Mouse (Mus musculus) lung, postnatal 14 days (tissue): Measurements from ENCODE around the gene Uqcrc1.

Source experiments
- DNase-seq: peaks from one replicate; pipeline ENCODE4 v3.0.0; 2021

Gene Uqcrc1

DNA sequence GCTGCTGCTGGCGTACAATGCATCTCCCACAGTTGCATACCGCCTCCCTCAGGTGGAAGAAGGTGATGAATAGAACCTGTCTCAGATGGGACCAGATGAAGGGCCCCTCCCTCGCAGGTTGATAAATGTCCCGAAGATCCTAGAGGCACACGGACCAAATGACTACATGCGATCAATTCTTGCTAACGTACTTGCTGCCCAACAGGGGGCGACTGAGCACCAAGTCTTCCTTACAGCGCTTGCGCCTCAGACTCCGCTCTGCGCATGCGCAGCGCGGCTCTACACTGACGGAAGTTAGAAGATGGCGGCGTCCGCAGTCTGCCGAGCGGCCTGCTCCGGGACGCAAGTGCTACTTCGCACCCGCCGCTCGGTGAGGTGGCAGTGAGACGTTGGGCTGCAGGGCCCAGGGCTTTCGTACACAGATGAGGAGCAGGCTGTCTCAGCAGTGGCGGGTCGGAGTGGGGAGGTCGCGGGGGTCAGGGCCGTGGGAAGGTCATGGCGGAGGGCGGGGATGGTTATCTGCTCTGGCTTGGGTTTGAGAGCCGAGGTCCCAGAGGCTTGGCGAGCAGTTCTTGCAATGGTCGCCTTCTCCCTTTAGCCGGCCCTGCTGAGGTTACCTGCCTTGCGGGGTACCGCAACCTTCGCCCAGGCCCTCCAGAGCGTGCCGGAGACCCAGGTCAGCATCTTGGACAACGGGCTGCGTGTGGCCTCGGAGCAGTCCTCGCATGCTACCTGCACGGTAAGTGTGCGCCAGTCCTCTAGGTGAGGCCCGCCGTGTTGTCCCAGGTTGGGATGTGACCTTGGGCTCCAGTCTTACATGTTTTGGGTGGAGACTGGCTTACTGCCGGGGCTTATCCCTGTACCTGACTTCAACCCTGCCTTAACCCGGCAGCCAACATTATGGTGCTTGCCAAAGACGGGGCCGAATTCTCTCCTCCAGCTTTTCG is at the start of gene Uqcrc1:
Gene Uqcrc1, plus strand, starts transcription at position 216 of the 947 bp plus-strand sequence.
- DNase-seq = peak; percentile 97

GRCm38 (mm10) chr9:108912308-108912707 is 24.1 kb upstream of the Uqcrc1 start:
- DNase-seq = no peak

DNA sequence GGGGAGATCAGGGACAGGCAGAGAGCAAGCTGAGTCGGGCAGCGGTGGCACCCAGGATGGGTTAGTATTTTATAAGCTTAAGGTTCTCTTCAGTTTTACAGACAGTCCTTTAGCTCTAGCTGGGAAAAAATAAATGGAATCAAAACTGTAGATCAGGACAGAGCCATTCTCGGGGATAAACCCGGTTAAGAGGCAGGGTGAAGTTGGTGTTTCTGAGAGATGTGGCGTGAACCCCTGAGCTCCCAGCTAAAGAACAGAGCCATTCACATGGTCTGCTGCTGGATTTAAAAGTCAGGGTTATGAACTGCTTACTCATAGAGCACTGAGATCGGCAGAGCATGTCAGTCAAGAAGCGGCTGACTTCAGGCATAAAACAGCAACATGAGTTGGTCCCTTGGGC is 23.3 kb upstream of the Uqcrc1 start:
- DNase-seq = no peak

DNA sequence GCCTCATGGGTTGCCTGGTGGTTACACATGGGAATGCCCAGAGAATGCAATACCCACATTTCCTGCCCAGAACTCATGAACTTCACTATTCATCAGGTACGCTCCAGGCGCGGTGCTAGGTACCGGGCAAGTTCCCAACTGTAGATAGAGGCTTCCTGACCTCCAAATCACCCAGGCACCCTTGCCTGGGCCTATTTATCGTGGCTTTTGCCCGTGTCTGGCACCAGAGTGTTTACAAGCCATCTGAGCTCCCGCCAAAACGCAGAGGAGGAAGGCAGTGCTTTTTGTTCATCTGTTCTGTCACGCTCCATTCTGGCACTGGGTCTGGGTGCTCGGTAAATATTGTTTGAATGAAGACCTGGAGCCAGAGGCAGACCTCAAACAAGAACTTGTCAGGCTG is 22.8 kb upstream of the Uqcrc1 start:
- no peak for DNase-seq

DNA sequence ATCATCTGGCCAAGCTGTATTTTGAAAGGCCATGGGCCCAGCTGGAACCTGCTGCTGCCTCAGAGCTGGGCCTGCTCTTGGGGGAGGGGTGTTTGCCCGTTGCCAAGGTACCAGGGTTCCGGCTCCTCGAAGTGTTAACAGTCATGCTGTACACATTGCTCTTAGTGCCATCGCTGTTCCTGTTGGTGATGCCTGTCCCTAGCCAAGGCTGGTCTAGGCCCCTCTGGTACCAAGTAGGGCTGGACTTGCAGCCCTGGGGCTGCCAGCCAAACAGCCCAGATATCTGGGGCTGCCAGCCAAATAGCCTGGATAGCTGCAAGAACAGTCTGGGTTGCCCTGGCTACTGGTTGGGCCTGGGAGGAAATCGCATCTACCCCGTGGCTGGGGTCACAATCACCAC is 21.9 kb upstream of the Uqcrc1 start, which contains the start of gene Tmem89:
Gene Tmem89, plus strand, starts transcription at position 129 of the 400 bp plus-strand sequence.
- no peak for DNase-seq

- no peak for DNase-seq
These were observed 10.5 kb upstream of the Uqcrc1 start for GRCm38 (mm10) chr9:108925897-108926296.

GRCm38 (mm10) chr9:108928424-108928823 is 8.0 kb upstream of the Uqcrc1 start:
- DNase-seq = no peak

- no peak for DNase-seq
These were observed 442 bp upstream of the Uqcrc1 start for GRCm38 (mm10) chr9:108935991-108936390.

- no peak for DNase-seq
These were observed 8.7 kb downstream of the Uqcrc1 start for GRCm38 (mm10) chr9:108945111-108945510.

DNA sequence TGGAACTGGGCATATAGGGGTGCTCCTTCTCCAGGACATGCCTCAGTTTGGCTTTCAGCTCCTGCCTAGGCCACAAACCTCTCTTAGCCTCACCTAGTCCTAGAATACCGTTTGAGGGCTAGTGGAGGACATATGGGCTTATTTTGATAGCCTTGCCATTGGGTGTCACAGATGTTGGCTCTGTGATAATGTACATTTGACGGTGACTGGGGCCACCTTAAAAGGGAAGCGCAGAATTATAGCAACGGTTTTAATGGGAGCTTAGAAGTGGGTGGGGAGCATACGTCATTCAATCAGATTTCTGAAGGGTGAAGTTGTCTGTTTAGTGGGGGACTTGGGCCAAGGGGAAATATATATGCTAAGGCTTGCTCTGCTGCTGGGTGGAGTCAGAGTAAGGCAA is 9.2 kb downstream of the Uqcrc1 start:
- DNase-seq = no peak

GRCm38 (mm10) chr9:108949231-108949966 is 13.0 kb downstream of the Uqcrc1 start:
- peak; percentile 25 for DNase-seq

DNA sequence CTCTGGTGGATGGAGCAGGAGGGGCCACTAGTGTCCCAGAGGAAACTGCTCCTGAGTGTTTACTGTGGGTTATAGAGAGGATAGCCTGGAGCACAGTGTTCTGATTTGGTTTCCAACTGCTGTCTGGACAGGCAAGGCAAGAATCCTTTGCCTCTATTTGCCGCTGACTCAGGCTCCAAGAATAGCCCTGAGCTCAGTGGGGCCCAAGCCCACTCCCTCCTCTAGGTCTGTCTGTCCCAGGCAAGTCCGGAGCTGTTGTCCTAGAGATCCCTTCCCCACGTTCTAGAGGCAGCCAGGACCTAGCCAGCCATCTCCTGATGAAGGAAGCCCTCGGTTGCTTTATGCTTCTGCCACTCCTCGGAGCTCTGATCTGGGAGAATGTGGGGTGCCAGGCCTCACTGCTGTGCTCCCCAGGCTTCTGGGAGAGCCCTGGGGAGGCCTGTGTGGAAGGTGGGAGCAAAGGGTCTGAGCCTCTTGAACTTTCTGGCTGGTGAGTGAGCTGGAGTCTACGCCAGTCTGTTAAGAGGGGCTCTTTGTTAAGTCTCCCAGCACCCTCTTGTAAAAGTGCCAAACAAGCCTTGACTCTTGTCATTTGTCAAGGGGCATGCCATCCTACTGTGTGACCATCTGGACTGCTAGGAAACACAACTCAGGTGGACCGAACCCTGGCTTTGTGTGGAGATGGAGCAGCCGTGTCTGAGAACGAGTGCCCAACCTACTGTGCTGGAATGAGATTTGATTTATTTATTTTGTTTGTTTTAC is 13.7 kb downstream of the Uqcrc1 start:
- no peak for DNase-seq

DNA sequence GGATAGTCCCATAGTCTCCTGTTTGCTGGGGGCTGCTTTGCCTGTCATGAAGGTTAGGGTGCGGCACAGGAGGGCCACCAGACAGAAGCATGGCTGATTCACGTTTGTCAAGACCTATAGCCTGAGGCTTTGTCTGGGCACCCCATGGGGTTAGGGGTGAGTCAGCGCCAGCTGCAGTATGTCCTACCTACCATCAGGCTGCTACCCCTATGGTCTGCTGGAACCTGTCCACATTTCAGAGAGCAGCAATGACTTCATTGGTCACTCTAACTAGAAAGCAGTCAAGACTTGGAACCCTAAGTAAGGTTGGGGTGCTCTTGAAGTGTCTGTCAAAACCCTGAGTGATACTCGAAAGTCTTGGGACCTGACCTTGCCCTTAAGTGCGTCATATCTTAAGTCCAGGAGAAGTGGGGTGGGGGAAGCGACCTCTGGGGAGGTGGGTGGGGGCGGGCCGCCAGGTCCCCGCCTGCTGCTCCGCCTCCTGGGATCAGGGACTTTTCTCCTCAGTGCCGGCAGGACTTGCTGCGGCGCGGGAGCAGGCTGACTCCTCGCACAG is 16.7 kb downstream of the Uqcrc1 start, which contains the start of gene Col7a1:
Gene Col7a1, plus strand, starts transcription at position 506 of the 556 bp plus-strand sequence.
- no peak for DNase-seq

DNA sequence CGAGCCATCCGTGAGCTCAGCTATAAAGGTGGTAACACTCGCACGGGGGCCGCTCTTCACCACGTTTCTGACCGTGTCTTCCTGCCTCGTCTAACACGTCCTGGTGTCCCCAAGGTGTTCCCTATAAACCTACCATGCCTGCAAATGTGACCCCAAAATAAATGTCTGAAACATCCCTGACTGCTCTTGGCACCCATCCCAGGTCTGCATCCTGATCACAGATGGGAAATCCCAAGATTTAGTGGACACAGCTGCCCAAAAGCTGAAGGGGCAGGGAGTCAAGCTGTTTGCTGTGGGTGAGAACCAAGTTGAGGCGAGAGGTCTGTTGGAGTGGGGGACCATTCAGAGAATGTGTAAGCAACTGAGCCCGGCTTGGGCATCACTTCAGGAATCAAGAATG is 18.8 kb downstream of the Uqcrc1 start:
- no peak for DNase-seq

- no peak for DNase-seq
These were observed 19.4 kb downstream of the Uqcrc1 start for GRCm38 (mm10) chr9:108955846-108956245.

- no peak for DNase-seq
These were observed 27.1 kb downstream of the Uqcrc1 start for GRCm38 (mm10) chr9:108963577-108963976.

- no peak for DNase-seq
These were observed 27.9 kb downstream of the Uqcrc1 start for GRCm38 (mm10) chr9:108964338-108964737.

DNA sequence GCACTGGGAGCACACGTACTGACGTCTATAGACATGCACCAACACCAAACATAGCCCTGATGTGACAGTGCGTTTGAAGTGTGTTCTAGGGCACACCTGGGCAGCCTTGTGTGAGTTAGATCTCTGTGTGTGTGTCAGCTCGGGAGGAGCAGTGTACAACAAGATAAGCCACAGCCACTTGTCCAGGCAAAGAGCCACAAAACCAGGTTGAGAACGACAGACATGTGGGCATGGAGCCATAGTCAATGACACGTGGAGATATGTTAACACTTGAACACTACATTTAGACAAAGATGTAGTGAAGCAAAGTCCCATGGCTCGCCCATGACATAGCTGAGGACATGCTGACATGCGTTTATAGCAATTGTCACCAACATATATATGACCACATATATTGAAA is 34.2 kb downstream of the Uqcrc1 start:
- DNase-seq = no peak

DNA sequence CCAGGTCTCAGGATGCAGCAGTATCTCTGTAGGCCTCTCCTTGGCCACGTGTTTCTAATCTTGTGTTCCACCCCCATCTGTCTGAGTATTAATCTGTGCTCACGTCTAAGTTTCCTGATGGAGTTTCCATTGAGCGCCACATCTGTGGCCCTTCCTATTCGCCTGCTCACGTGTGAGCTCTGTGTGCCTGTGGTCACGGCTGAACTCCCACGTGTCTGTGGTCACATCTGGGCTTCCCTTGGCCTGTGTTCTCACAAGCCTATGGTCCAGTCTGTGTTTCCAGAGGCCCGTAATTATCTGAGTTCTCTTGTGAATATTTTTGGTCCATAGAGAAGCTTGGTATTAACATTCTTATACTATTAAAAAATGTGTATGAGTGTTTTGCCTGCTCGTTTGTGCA is 40.0 kb downstream of the Uqcrc1 start:
- DNase-seq = no peak

DNA sequence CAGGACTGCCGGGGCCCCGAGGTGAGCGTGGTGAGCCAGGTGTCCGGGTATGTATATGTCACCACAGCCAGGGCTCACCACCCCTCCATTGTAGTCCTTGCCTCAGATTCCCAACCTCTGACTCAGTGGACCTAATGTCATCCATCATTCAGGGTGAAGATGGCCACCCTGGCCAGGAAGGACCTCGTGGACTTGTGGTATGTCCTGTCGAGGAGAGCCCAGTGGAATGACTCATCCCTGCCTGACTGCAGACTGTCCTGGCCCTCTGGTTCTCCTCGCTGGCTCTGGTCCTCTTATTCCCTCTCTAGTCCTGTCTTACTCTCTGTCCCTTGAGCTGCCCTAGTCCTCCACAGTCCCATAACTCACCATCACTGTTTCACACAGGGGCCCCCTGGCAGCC is 41.5 kb downstream of the Uqcrc1 start:
- no peak for DNase-seq

DNA sequence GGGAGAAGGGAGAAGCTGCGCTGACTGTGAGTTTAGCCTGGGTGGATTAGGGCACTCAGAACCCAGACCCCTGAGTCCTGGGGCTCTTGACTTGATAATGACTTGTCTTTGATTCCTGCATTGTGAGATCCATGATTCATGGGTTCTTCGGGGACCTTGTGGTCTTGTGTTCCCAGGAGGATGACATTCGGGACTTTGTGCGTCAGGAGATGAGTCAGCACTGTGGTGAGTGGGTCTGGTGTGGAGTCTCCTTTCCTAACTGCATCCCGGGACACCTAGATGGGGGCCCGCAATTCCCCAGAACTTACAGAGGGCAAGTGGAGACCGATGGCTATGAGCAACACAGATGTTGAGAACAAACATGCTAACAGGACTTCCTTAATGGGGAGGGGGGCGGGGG is 46.1 kb downstream of the Uqcrc1 start:
- DNase-seq = no peak

DNA sequence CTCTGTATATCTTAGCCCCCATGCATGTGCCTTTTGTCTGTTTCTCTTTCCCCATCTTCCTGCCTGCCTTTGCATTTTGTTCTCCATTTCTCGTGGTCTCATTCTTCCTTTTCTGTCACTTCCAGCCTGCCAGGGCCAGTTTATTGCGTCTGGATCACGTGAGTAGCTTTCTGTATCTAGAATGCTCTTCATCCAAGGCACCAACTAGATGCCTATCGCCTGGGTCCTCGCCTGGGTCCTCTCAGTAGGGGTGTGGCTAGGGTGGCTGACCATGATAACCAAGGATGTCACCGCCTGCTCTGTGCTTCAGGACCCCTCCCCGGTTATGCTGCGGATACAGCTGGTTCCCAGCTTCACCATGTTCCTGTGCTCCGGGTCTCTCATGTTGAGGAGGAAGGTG is 46.8 kb downstream of the Uqcrc1 start:
- no peak for DNase-seq

GRCm38 (mm10) chr9:108985710-108986109 is 49.3 kb downstream of the Uqcrc1 start, which contains the start of gene Ucn2:
Ucn2 (plus strand) TSS chr9:108986010.
- DNase-seq = no peak
